Mouse (Mus musculus) liver, embryonic 12.5 days (tissue): ENCODE measurements around the gene Cfap161. TPM values are rescaled to one million over a fixed set of nuclear protein-coding genes. Genes with fewer than 3 reads are reported as not detected.

Experiments
- polyA plus RNA-seq: library from polyadenylated mRNA; unstranded; fragments of >200 nt; fragmentation: Nextera tagmentation; extraction: Ambion mirVana; gene quantifications from 2 replicates; pipeline ENCODE4 v1.2.1, GENCODE M21; 2016

Cfap161 gene
- polyA plus RNA-seq, 1 experiment from 2014 or later = not detected

Other genes starting within 250 kb of the Cfap161 start
- gene Tmc3, start 210.0 kb downstream of the Cfap161 start, polyA plus RNA-seq = 0.23 and 0.46 TPM in 2 replicates
- gene Stard5, start 162.9 kb downstream of the Cfap161 start, polyA plus RNA-seq = 7.6 and 7.9 TPM in 2 replicates
- 4.7 and 5.2 TPM in 2 replicates for gene Il16, start 49.2 kb downstream of the Cfap161 start, polyA plus RNA-seq
- gene Tlnrd1, start 89.4 kb upstream of the Cfap161 start, polyA plus RNA-seq = 21.7 and 23.1 TPM in 2 replicates
- 71.4 and 76.5 TPM in 2 replicates for gene Mesd, start 89.6 kb upstream of the Cfap161 start, polyA plus RNA-seq